Mouse (Mus musculus) lung, embryonic 16.5 days (tissue): ENCODE measurements at regions not wholly inside any gene's neighbourhood (a gene's known extent, or its start where the extent isn't known, plus 50 kb on each side); places are given as distances from the start of the nearest gene placed in this dataset.

Experiments
- ATAC-seq: fragments of 200-750 bp; cut with Nextera tagmentation; 2 replicates; pipeline ENCODE4 v1.8.0; 2017; ENCODE audit warnings: low read depth, mild to moderate bottlenecking, moderate library complexity
- H3K27ac ChIP-seq: fragments of 300-500 bp; sonication (generic); 2 replicates; pipeline ENCODE4 v1.5.1; 2014; ENCODE audit warnings: mild to moderate bottlenecking, control low read depth, low read length
- H3K27me3 ChIP-seq: fragments of 300-500 bp; sonication (generic); 2 replicates; pipeline ENCODE4 v1.6.1; 2014; ENCODE audit warnings: low read depth, low read length, mixed read lengths; ENCODE audit not compliant: control insufficient read depth, insufficient read depth
- H3K36me3 ChIP-seq: fragments of 300-500 bp; sonication (generic); 2 replicates; pipeline ENCODE4 v1.6.1; 2014; ENCODE audit warnings: low read length; ENCODE audit not compliant: control insufficient read depth, insufficient read depth
- H3K4me1 ChIP-seq: fragments of 300-500 bp; sonication (generic); replicated peaks from 2 replicates; pipeline ENCODE4 v1.6.1; 2014; ENCODE audit warnings: low read length, mixed read lengths; ENCODE audit not compliant: control insufficient read depth, insufficient read depth
- H3K4me2 ChIP-seq: fragments of 300-500 bp; sonication (generic); 2 replicates; pipeline ENCODE4 v1.6.1; 2014; ENCODE audit warnings: low read depth, low read length, control low read depth
- H3K4me3 ChIP-seq: fragments of 300-500 bp; sonication (generic); 2 replicates; pipeline ENCODE4 v1.5.1; 2014; ENCODE audit warnings: mild to moderate bottlenecking, low read length, control low read depth
- H3K9ac ChIP-seq: fragments of 300-500 bp; sonication (generic); 2 replicates; pipeline ENCODE4 v1.6.1; 2014; ENCODE audit warnings: low read length, control low read depth
- H3K9me3 ChIP-seq: fragments of 300-500 bp; sonication (generic); 2 replicates; pipeline ENCODE4 v1.6.1; 2016; ENCODE audit warnings: low read length; ENCODE audit not compliant: control insufficient read depth
- WGBS: fragments of 180-500 bp; shearing (Covaris S2); extraction: QIAGEN DNeasy Blood & Tissue Kit; methylation state at CpG from one replicate; pipeline ENCODE4 v1.1.7; 2014; 5-methylcytosine and 5-hydroxymethylcytosine counted together

DNA sequence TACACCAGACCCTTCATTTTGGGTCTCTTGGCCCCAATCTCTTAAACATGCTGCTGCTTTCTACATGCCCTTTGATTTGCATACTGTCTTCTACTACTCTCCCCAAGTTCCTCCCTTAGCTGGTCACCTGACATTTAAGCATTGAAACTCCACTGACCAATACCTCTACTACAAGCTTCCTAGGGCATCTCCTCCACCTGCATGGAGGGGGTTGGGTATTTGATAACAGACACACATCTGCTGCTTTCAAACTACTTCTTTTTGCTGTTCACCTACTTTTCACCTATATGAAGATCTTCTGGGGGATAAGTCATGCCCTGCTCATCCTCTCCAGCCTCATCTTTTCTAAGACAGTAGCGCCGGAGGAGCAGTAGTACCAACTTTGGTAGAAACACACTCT lies 249.9 kb upstream of the Jun start:
- Histone ChIP-seq H3K36me3 (no peaks in the 10 kb centered on the region), H3K4me1 (no peaks in the 10 kb centered on the region), H3K4me2 (no peak overlapping the region), H3K9me3 (no peaks in the 10 kb centered on the region), H3K27me3 (no peaks in the 10 kb centered on the region), H3K9ac (no peak overlapping the region), H3K4me3 (no peak overlapping the region), H3K27ac (no peak overlapping the region)
- WGBS = 99% methylated on average over 2 of the region's 2 CpGs
- ATAC-seq = no peak

DNA sequence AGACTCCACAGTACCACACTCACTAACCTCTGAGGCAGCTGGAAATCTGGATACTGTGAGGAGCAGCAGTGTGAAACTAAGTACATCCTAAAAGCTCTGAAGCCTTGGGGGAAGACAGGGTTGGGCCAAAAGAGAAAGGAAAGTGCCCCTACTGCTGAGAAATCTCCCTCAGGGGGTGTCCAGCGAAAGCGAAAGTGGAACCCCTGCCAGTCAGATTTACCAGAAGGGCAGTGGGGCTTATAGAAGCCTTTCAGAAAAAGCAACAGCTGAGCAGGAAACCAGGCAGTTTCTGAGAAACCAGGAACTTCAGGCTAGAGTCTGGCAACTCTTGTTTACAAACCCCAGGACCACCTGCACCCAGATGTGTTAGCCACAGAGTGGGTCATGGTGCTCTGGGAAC lies 251.3 kb upstream of the Jun start:
- Histone ChIP-seq H3K9me3 (no peaks in the 10 kb centered on the region), H3K4me2 (no peak overlapping the region), H3K27me3 (no peaks in the 10 kb centered on the region), H3K4me3 (no peak overlapping the region), H3K36me3 (no peaks in the 10 kb centered on the region), H3K27ac (no peak overlapping the region), H3K9ac (peak overlapping the region; percentile 7; the same call in 1 of the 2 replicates), H3K4me1 (peaks cover 2% of the 10 kb centered on the region)
- 64% methylated on average over 2 of the region's 2 CpGs for WGBS
- no peak for ATAC-seq

DNA sequence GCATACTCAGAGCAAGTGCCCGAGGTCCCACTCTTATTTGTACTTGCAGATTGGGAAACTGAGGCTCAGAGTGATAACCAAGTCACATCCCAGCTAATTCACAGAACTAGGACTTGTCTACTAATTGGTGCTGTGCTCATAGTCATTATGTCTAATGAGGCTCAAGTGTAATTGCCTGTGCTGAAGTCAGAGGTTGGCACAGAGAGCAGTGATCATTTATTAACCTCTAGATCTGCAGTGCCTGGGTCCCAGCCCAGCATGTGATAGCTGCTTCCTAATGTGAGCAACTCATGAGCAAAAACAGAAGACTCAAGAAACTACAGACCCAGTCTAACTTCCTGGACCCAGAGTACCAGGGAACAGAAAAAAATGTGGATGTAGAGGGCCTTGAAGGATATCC lies 252.0 kb upstream of the Jun start:
- H3K4me2 ChIP-seq = no peak overlapping the region
- 66% methylated on average over 1 of the region's 1 CpGs for WGBS
- ATAC-seq = no peak

DNA sequence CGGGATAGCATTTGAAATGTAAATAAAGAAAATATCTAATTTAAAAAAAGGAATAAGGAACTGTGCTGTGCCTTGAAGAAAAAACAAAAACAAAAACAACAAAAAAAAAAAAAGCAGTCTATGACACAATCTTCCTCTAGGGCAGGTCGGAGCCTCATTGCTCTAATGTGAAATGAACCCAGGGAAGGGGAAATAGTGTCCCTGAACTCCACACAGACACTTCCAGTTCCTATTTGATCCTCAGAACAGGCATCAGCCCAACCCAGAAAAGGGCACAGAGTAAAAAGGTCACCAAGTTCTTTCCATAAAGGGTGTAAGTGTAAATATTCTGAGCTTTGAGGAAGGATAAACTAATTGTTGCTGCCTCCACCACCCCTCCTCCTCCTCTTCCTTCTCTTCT lies 250.2 kb upstream of the Fggy start:
- H3K27me3 ChIP-seq = no peaks in the 10 kb centered on the region
- H3K4me1 ChIP-seq = peaks cover 22% of the 10 kb centered on the region
- WGBS = 66% methylated on average over 2 of the region's 2 CpGs
- no peaks in the 10 kb centered on the region for H3K9me3 ChIP-seq
- H3K9ac ChIP-seq = no peak overlapping the region
- H3K4me3 ChIP-seq = no peak overlapping the region
- no peak for ATAC-seq
- no peaks in the 10 kb centered on the region for H3K36me3 ChIP-seq
- no peak overlapping the region for H3K4me2 ChIP-seq
- no peak overlapping the region for H3K27ac ChIP-seq

More for the DNA sequence above, 252.0 kb upstream of the Jun start:
- H3K4me3 ChIP-seq = no peak overlapping the region
- H3K36me3 ChIP-seq = no peaks in the 10 kb centered on the region
- H3K4me1 ChIP-seq = peaks cover 9% of the 10 kb centered on the region
- no peaks in the 10 kb centered on the region for H3K27me3 ChIP-seq
- H3K9ac ChIP-seq = no peak overlapping the region
- no peak overlapping the region for H3K27ac ChIP-seq
- no peaks in the 10 kb centered on the region for H3K9me3 ChIP-seq

DNA sequence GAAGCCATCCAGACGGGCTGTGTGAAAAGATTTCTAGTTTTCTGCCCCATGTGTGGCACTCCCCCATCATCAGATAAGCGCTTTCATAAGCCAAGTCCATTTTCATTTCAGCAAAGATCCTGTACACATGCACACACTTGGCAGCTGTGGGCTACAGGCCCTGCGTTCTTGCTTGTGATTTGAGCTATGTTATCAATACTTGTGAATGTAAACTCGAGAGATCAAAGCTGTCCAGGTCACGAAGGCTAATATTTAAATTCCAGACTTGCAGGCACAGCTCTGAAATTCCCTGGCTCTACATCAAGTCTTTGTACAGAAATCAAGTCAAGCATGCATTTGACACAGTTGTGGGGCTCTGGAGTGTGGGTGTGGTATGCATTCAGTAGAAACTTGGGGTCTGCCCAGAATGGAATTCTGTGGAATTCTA lies 248.8 kb upstream of the Fggy start:
- Histone ChIP-seq H3K27me3 (no peaks in the 10 kb centered on the region), H3K9me3 (no peaks in the 10 kb centered on the region), H3K27ac (peak overlapping the region; percentile 57), H3K4me1 (peaks cover 22% of the 10 kb centered on the region), H3K36me3 (no peaks in the 10 kb centered on the region), H3K4me3 (no peak overlapping the region), H3K4me2 (no peak overlapping the region), H3K9ac (no peak overlapping the region)
- ATAC-seq = peak; percentile 80
- WGBS = 28% methylated on average over 5 of the region's 5 CpGs

DNA sequence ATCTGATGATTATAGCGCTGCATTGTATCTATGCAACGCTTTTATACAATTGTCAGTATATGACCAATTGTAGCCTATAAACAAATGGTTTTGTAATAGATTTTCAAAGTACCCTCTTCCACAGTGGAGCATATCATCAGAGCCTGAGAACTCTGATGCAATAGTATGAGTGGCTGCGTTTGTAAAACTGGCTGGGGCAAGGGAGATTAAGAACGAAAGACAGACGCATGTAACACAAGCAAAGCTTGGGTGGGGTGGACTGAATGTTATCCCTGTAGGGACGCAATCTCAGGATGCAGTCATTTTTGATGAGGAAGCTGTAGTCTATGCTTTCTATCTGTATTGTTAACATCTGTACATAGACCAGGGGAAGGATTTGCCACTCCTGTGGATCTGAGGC lies 246.9 kb upstream of the Fggy start:
- no peak overlapping the region for H3K4me2 ChIP-seq
- WGBS = 31% methylated on average over 6 of the region's 6 CpGs
- no peak overlapping the region for H3K9ac ChIP-seq
- no peaks in the 10 kb centered on the region for H3K36me3 ChIP-seq
- H3K9me3 ChIP-seq = no peaks in the 10 kb centered on the region
- no peak overlapping the region for H3K4me3 ChIP-seq
- H3K27ac ChIP-seq = peak overlapping the region; percentile 43; the same call in 1 of the 2 replicates
- no peaks in the 10 kb centered on the region for H3K27me3 ChIP-seq
- H3K4me1 ChIP-seq = peaks cover 22% of the 10 kb centered on the region
- peak; percentile 55 for ATAC-seq

DNA sequence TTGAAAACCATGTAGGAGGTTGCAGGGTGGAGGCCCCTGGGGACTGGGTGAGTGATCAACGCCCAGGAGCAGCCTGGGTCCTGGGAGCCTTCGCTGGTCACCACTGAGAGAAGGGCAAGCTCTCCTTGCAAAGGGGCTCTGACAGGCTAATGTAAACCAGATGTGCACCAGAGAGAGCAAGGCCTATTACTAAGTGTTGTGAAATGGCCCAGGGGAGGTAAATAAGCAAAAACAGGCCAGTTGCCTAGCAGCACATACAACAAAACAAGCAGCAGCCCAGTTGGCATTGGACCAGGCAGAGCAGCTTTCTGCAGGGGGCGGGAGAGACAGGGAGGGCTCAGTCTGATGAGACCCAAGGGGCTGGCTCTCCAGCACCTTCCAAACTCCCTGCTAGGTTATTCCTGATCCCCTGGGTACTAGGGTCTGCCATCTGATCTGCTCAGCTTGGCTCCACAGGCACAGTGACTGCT lies 239.5 kb upstream of the Fggy start:
- H3K27ac ChIP-seq = peak overlapping the region; percentile 27; the same call in 1 of the 2 replicates
- no peaks in the 10 kb centered on the region for H3K36me3 ChIP-seq
- no peak overlapping the region for H3K4me3 ChIP-seq
- H3K4me1 ChIP-seq = peaks cover 19% of the 10 kb centered on the region
- WGBS = 35% methylated on average over 3 of the region's 3 CpGs
- H3K27me3 ChIP-seq = no peaks in the 10 kb centered on the region
- no peak overlapping the region for H3K4me2 ChIP-seq
- no peak overlapping the region for H3K9ac ChIP-seq
- ATAC-seq = peak; percentile 94
- no peaks in the 10 kb centered on the region for H3K9me3 ChIP-seq

DNA sequence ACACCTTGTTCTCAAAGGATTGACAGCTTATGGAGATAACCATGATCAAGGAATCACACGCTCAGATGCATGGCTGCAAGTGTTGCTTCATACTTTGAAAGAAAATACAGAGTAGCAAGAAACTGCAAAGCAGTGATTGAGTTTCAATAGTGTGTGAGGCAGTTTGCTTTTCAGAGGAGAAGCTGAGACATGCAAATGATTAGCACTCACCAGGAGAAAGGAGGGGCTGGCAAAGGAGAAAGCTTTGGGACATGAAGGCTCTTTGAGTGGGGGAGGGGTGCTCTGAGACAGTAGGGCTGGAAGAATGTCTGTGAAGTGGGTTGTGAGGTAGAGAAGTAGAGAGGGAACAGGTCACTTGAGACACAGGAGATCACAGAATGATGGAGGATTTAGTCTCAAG lies 238.7 kb upstream of the Fggy start:
- H3K9me3 ChIP-seq = no peaks in the 10 kb centered on the region
- peak; percentile 20; the same call in 1 of the 2 replicates for ATAC-seq
- no peaks in the 10 kb centered on the region for H3K36me3 ChIP-seq
- H3K27ac ChIP-seq = peak overlapping the region; percentile 21; the same call in 1 of the 2 replicates
- H3K27me3 ChIP-seq = no peaks in the 10 kb centered on the region
- H3K9ac ChIP-seq = no peak overlapping the region
- peaks cover 19% of the 10 kb centered on the region for H3K4me1 ChIP-seq
- no peak overlapping the region for H3K4me3 ChIP-seq
- 28% methylated on average over 1 of the region's 1 CpGs for WGBS
- H3K4me2 ChIP-seq = no peak overlapping the region

DNA sequence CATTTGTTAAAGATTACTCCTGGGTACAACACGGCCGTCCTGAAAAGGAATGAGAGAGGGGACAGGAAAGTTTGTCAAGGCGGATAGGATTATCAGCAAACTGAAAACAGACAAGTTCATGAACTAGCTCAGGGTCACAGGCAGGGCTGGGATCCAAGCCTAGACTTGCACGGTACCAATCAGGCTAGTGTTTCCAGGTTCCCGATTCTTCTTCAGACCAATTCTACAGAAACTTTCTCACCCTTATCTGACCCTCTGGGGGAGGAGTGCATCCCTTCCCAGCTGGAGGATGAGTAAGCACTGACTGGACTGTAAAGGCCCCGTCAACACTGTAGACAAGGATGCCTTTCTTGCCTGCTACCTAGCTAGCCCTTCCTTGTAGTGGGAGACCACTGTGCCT lies 238.3 kb upstream of the Fggy start:
- Histone ChIP-seq H3K9me3 (no peaks in the 10 kb centered on the region), H3K36me3 (no peaks in the 10 kb centered on the region), H3K4me2 (no peak overlapping the region), H3K4me1 (peaks cover 19% of the 10 kb centered on the region), H3K27me3 (no peaks in the 10 kb centered on the region), H3K4me3 (no peak overlapping the region), H3K27ac (no peak overlapping the region), H3K9ac (no peak overlapping the region)
- ATAC-seq = no peak
- WGBS = 22% methylated on average over 6 of the region's 6 CpGs

DNA sequence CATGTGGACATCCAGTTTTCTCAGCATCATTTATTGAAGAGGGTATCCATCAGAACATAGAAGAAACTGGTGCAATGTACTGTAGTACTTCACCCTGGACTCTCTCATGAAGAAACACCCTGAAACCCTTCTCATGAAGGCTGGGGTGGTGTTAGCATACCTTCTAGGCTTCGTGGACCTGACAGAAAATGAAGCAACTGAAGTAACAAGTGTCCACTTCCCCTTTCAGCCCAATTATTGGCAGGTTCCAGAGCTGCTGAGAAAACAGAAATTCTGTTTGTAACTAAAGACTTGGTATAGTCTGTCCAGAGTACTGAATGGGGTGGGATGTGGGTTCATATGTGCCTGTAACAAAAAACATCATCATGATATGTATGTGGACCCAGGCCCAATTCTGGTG lies 231.4 kb upstream of the Fggy start:
- Histone ChIP-seq H3K27ac (no peak overlapping the region), H3K4me1 (no peaks in the 10 kb centered on the region), H3K4me2 (no peak overlapping the region), H3K27me3 (no peaks in the 10 kb centered on the region), H3K36me3 (no peaks in the 10 kb centered on the region), H3K9me3 (no peaks in the 10 kb centered on the region), H3K4me3 (no peak overlapping the region), H3K9ac (no peak overlapping the region)
- no peak for ATAC-seq
- WGBS = 63% methylated on average over 1 of the region's 1 CpGs
